Mouse (Mus musculus) frontal cortex, adult (tissue): ENCODE results near the gene Lhx9.

Source experiments
- ATAC-seq: cut with Nextera tagmentation; 2 replicates; pipeline ENCODE4 v1.9.2; 2017; ENCODE audit warnings: mild to moderate bottlenecking, moderate library complexity, mixed read lengths; ENCODE audit not compliant: low TSS enrichment

Lhx9 gene

DNA sequence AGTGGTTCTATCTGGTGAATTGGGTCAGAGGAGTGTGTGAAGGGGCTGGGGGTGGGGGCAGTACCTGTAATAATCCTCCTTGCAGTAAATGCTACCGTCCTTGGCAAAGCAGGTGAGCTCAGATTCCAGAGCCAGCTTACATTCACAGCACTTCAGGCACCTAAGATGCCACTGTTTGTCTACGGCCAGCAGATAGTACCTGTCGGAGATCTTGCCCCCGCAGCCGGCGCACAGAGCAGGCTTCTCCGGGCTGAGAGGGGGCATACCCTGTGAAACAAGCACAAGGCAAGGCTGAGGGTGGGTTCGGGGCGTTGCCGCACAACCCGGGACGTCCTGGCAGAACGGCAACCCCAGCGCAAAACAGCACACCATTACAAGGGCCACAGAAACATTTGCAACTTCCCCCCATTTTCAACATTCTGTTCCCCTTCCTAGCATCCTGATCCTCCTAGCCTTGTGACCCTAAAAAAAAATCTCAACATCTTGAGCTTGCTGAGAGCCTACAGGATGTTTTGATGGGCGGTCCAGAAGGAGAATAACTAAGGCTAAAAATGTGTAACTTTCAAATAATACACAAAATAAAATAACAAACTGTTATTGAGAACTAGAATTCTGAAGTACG, 8.5 kb downstream of the Lhx9 start:
- ATAC-seq = no peak

DNA sequence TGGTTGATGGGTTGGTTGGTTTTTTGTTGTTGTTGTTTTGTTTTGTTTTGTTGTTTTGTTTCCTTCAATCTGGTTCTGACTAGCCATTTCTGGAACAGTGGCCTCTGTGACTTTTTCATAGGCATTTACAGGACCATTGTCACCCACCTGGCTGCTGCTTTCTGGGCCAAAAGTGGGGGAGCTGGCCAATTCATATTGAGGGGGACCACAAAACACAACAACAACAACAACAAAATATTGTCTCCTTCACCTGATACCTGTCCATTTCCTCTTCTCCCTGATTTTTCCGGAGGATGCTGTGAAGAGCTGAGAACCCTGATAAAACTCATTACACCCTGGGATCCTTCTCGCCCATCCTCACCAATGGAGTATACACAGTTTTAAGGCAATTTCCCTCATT, 9.1 kb downstream of the Lhx9 start:
- ATAC-seq = no peak

DNA sequence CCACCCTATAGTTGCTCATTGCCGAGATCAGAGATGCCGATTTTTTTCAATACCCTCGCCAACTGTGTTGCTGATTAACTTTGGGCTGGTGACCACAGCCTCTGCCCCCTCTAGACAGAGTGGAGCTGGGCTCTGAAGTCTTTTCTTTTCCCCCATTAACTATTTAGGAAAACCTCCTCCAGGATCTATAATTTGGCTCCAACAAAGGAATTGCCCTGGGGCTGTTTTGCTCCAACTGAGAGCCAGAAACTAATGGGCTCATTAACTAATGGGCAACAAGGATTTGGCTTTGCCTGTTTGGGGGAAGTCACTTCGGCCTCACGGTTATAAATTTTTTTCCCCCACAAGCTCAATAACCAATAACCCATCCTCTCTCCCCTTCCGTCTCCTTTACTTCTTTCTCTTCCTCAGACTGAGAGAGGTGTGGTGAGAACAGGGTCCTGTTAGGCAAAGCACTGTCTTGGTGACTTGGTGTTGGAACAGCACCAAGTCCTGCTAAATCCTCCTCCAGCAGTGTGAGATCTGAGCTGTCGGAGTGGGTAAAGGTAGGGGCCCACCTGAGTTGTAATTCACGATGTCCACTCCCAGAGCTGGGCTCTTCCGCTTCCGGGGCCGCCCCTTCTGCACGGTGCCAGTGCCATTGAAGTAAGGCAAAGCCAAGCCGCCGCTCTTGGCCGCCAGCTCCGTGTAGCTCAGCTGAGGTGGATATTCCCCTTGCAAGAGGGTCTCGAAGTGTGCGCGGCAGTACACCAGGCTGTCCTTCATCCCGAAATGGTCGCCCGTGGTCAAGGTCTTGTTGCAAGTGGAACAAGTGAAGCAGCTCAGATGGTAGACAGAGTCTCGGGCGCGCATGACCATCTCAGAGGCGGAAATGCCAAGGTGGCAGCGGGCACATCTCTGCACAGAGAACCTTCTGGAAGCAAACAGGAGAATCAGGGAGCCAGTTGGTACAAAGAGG, 10.3 kb downstream of the Lhx9 start:
- no peak for ATAC-seq

DNA sequence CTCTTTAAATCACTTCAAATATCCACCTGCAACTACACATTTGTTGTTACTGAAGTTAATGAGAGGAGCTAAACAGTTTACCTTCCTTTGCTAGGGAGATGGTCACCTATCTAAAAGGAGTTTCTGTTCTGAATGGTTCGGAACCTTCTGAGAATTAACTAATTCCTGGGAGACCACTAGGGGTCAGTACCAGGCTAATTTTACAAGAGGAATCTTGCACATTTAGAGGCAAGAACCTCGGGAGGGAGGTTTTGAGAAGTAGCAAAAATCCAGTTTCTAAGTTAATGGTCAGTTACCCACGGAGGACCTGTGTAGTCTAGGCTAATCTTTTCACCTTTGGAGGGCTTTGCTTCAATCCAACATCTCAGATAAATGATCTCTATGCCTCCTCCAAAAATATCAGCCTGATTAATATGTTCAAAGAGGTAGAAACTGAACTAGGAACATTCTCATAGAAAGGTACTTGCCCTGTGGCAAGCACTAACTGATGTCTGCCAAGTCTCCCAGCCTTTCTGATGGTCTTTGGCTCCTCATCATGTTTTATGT, 12.9 kb downstream of the Lhx9 start:
- peak; percentile 91 for ATAC-seq

DNA sequence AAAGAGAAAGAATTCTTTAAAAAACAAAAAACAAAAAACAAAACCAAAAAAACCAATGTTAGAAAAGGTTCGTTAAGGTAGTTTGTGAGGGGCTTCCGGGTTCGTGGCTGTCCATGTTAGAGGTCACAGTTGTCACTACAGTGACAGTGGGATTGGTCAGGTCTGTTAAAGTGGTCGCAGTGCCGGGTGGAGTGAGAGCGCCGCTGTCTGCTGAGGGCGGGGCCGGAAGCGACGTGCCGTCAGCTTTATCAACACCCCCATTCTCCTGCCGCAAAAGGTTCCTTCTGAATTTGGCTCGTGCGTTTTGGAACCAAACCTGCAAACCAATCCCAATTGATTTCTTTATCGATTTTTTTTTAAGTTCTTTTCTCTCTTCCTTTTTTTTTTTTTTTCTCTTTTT, 17.1 kb downstream of the Lhx9 start:
- no peak for ATAC-seq

DNA sequence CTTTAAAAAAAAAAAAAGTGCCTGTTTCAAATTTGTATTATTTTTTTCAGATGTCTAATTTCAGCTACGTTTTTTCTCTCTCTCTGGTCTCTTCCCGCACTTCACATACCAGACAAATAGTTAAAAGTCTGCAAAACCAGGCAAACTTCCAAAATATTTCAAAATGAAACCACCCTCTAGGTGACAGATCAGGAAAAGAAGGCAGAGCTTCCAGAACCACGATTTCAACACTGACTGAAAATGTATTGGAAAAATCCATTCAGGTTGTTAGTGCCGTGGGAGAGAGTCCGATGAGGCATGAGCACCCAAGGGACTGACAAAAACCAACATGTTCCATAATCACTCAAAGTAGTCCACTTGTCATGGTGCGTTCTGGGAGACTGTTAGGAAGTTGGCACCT, 21.5 kb downstream of the Lhx9 start:
- ATAC-seq = no peak

DNA sequence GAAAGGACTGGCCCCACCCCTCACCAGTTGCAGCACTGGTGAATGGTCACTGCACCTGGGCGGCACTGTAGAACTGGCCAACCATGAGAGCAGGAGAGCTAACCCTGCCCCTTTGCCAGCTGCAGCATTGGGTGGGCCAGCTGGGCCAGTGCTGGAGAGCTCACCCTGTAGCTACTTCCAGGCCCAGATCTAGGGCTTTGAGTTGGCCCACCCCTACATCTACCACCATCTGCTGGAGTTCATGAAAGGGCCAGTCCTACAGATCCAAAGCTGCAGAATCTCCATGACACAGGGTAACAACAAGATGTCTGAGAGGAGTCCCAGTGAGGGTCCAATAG, 25.4 kb downstream of the Lhx9 start:
- no peak for ATAC-seq

DNA sequence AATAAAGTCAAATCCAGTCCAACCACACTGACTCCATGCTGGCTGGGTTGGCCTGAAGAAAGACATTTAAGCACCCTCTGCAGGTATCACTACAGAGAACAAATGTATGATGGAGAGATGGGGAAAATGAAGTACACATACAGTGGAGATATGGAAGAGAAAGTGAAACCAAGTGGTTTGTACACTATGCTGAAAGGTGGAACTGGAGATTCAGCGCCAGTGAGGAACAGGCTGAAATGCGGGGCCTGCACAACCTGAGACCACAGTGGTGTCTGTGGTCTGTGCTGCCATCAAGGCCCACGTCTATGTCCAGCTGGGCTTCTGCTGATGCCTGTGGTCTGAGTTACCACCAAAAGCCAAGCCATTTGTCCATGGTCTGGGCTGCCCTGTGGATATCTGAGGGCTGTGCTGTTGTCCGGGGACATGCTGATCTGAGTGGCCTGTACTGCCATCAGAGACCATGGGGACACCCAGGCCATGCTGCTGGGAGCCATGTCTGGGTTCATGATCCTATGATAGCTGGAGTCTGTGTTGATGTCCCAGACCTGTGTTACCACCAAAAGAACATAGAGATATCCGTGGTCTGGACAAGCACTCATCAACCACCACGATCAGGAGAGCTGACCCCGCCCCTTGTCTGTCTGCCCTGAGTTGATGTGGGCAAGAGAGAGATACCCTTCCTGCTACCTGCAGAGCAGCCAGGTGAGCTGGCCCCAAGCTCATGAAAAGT, 26.0 kb downstream of the Lhx9 start:
- no peak for ATAC-seq

DNA sequence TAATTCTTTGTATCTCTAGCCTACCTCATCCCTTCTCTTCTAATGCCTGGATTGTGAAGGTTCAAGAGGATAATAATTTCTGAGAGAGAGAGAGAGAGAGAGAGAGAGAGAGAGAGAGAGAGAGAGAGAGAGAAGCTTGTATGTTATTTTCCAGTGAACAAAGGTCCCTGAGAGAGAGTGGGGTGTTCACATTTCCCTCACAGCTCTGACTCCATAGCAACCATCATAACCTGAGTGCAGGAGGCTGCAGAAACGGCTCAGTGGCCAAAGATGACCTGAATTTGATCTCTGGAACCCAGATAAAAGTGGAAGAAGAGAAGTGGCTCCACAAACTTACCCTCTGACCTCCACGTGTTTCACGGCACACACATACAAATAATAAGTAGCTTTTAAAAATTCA, 46.6 kb downstream of the Lhx9 start:
- no peak for ATAC-seq

DNA sequence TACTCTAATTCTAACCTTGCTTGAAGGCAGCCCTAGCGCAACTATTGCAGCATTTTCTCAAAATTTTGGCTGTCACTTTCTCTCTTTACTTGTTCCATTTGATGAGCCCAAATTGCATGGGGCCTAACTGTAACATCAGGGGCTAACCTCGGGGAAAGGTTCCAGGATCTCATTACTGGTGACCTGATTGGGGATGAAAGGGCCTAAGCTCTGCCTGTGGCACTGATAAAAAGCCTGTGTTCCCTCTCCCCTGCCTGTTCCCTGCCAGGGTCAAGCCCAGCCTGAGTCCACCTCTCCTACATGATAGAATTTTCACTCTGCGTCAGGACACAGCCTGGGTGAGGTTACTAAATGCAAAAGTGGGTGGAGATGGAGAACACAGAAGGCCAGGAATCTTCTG, 47.1 kb downstream of the Lhx9 start:
- no peak for ATAC-seq

DNA sequence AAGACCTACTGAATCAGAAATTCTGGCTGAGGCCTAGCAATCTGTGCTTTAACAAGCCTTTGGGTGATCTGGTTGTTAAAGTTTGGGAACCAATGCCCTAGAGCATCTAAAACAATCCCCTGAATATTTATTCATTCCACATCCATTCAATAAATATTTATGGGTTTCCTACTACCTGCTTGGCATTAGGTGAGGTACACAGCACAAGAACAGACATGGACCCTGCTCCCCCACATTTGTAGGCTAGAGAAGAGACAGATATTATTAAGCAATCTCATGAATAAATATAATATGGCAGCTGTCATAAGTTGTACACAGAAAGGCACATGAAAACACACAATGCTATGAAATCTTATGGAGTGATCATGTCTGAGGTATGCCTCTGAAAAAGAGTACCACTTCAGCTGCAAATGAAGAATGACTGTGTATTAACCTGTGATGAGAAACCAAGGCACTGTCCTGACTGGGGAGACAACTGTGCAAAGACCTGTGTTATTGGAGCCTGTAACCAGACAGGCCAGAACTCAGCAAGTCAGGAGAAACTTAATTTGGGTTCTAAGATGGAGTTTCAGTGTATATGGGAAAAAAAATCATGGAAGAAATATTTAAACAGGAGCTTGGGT, 48.6 kb downstream of the Lhx9 start:
- ATAC-seq = no peak

DNA sequence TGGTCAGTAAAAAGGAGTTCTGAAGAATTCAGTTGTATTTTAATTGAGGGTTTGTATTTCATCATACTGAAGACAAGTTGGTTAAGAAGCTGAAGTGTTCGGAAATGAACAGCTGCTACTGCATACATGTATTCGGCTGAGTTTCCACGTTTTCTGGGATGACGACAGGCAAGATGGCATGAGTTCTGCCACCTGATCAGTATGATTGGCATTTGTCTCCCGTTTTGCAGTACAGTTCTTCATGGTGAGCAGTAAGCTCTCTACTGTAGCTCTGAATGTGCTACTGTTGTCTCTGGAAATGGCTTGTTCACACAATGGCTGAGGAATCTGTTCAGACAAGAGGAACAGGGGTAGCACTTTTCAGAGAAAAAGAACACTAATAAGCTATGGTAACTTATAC, 50.3 kb downstream of the Lhx9 start:
- ATAC-seq = no peak; the same call in 1 of the 2 replicates

DNA sequence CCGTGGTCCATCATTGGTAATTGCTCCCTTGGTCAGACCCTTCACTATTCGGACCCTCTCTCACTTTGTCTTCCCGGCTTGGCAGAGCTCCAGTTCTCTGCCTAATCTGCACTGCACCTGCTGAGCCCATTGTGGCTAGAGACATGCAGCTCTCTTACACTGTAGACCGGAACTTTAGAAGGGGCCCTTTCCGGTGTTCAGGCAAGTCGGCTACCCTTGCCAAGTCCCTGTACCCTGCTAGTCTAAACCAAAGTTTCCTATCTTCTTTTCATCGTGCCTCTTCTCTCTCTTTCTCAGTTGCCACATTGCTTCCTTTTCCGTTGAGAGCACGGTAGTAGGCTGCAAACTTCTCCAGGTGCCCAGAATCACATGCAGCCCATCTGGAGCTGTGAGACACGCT, 62.5 kb downstream of the Lhx9 start:
- no peak for ATAC-seq

DNA sequence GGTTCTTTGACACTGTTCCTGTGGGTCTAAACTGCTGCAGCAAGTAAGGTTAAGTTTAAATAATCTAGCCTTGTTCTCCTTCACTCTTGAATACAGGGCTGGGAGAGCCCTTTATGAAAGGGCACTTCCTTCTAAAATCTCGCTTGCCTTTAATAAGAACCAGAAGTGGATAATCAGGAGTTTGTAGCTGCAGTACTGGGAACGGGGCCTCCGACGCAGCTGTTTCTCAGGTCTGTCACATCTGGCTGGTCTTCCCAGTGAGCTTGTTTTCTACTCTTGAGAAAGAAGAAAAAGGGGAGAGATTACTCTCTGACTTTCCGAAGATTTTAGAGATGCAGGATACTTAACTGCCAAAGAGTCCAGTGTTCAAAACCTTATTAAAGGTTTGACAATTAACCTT, 64.4 kb downstream of the Lhx9 start:
- ATAC-seq = no peak
